Mouse (Mus musculus) regulatory T cell (primary cell): ENCODE results near the gene Fam163a.

Experiments
- in situ Hi-C: fragments of 300-600 bp; cut with MboI, MseI; formaldehyde crosslinking; loops from one replicate; pipeline ENCODE4 v1.15.1; 2025; ENCODE audit warnings: high pct_unique_total_duplicates

Gene Fam163a

GRCm38 (mm10) chr1:156201069-156201468 lies 3.8 kb downstream of the Fam163a start:
- in situ Hi-C loops = no loop called here

- in situ Hi-C loops = no loop called here
Observed at GRCm38 (mm10) chr1:156197588-156197987, 7.2 kb downstream of the Fam163a start.

- in situ Hi-C loops = no loop called here
Observed at GRCm38 (mm10) chr1:156193292-156193691, 11.5 kb downstream of the Fam163a start.

GRCm38 (mm10) chr1:156192853-156193252 lies 12.0 kb downstream of the Fam163a start:
- in situ Hi-C loops = no loop called here

DNA sequence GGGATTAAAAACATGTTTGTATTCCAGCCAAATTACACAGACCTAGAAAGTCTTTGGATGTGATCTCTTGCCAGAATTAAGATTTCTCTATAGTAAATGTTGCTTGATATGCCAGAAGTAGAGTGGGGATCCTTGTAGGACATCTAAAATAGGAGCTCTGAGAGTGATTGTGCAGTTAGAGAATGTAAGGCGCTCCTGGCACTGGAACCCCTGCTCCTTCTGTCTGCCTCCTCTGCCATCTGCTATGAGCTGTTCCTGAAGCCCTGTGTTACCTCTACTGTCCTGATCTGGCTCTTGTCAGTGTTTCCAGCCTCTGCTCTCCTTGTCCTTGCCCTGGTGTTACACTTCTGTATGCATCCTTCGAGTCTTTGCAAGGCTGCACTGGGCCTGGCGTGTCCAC lies 18.2 kb downstream of the Fam163a start:
- in situ Hi-C loops = no loop called here

GRCm38 (mm10) chr1:156184158-156184571 lies 20.7 kb downstream of the Fam163a start:
- in situ Hi-C loops = no loop called here

DNA sequence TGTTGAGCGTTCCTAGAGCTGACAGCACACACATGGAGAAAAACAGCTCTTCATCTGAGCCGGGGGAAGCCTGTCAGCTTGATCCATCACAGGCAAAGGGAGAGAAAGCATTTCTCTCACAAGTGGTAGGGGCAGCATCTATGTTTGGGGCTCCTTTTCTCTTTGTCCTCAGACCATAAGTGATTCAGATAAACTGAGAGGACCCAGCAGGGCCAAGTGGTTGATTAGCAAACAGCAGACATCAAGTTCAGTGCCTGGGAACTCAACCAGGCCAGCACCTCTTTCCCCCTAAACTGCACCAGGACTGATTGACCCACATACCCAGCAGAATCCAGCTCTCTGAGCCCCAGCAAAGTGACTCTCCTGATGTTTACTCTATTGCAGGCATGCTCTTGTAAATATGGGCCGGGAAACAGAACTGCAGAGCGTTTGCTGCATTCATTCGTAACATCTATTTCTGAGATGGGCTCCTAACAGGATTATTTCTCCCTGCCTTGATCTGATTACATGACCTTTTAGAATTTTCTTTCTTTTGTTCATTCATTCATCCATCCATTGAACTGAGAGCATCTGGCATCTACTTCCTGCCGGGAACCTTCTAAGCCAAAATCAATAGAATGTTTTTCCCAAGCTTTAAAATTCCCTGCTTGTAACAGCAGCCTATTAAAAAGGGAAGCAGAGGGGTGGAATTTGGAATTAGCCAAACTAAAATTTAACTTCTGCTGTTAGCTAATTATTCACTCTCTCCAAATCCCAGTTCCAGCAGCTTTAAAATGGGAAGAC lies 21.5 kb downstream of the Fam163a start:
- in situ Hi-C loops = no loop called here

DNA sequence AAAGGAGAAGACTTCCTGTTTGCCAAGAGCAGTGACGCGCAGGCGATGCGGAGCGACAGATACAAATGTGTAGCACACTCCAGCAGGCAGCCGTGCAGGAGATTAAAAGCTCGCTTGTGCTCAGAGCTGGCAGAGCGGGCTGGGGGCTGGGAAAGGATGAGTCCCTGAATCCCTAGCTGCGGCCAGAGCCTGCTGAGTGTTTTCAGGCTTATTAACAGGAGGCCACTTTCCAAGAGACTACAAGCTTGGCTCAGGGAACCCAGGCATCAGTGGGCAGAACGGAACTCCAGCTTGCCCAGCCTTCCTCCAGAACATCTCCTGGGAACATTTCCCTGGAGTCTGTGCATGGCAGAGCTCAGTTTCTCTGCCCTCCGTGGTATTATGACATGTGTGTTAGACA lies 25.0 kb downstream of the Fam163a start:
- in situ Hi-C loops = no loop called here

DNA sequence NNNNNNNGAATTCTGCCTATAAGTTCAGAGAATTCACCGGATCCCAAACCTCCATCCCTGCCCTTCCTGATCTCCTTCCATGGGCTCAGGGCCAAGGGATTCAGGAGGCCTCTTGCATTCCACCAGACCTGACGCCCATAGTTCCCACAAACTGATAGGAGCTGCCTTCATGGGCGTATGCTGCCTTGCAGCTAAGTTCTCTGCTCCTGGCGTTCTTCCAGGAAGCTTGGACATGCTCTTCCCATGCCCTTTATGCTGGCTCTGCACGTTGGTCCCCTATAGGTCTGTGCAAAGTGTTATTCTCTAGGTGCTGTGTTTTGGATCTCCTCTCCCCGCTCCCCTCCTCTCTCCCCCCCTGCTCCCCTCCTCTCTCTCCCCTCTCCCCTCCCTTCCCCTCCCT lies 36.1 kb downstream of the Fam163a start:
- in situ Hi-C loops = no loop called here

DNA sequence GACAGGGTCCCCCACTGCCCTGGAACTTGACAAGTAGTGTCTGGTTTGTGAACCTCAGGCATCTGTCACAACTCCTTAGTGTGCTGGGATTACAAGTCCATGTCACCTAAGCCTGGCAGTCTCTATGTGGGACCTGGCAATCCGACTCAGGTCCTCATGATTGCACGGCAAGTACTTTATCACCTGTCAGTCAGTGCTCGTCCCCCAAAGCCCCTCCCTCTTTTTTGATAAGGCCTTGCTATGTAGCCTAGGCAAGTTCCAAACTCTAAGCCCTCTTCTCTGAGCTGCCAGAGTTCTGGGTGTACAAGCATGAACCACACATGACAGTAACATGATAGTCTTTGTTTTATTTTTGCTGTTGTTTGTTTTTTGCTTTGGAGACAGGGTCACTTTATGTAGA lies 88.1 kb downstream of the Fam163a start:
- in situ Hi-C loops = loop anchor here (5.0 to 10.0 kb wide), 3 partner anchors 201 to 668 kb away; no protein-coding TSS in a partner anchor

GRCm38 (mm10) chr1:156113884-156114499 lies 90.8 kb downstream of the Fam163a start:
- in situ Hi-C loops = loop anchor here (5.0 to 10.0 kb wide), 3 partner anchors 58 to 671 kb away; no protein-coding TSS in a partner anchor

DNA sequence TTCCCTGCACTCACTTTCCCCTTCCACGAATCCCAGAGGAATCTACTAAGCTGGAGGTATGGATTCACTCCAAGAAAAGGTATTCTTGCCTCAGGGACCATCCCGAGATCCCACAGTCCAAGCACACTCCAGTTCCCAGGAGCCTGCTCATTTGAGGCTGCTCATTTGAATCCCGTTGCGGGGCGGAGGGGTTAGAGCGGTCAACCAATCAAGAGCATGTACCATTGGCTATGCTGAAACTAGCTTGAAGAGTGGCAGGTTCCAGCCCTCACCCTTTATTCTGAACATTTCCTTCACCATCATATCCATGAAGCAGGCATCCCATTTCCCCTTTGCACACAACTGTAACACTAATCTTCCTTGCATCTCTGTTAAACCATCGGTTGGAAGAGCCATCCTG lies 92.7 kb downstream of the Fam163a start:
- in situ Hi-C loops = loop anchor here (5.0 to 10.0 kb wide), 3 partner anchors 60 to 673 kb away; no protein-coding TSS in a partner anchor

DNA sequence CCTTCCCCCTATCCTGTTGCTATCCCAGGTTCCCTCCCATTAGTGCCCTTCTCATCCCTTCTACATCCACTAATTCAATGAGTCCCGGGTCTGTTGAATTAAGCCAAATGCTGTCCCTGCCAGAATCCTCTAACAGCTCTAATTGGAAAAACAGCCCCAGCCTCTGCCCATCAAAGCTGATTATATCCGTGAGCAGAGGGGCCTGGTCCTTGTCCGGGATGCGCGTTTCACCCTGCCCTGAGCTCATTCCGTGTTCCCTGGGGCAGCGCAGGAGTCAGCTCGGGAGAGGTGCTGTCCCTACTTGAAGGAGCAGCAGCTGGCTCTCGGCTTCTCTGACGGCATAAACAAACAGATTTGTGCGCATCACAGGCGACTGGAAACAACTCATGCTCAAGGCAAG lies 93.1 kb downstream of the Fam163a start:
- in situ Hi-C loops = loop anchor here (5.0 to 10.0 kb wide), 3 partner anchors 61 to 673 kb away; no protein-coding TSS in a partner anchor

DNA sequence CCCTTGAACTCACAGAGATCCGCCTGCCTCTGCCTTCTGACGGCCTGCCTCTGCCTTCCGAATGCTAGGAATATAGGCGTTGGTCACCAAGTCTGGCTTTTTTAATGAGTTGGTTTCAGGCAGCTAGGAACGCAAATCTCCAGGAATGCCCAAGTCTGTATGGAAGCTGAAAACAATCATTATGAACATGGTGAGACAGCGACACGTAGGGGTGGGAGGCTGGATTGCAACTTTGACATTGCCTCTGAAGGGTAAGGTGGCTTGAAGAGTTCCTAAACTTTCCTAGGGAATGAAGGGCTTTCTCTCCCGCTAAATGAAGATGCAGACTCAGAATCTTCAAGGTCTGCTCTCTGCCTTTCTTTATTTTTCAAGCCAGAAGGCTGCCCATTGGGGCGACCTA lies 93.7 kb downstream of the Fam163a start:
- in situ Hi-C loops = loop anchor here (5.0 to 10.0 kb wide), 3 partner anchors 61 to 674 kb away; no protein-coding TSS in a partner anchor

- in situ Hi-C loops = no loop called here
Observed at GRCm38 (mm10) chr1:156108400-156108799, 96.4 kb downstream of the Fam163a start.

- in situ Hi-C loops = no loop called here
Observed at GRCm38 (mm10) chr1:156107424-156107823, 97.4 kb downstream of the Fam163a start.

DNA sequence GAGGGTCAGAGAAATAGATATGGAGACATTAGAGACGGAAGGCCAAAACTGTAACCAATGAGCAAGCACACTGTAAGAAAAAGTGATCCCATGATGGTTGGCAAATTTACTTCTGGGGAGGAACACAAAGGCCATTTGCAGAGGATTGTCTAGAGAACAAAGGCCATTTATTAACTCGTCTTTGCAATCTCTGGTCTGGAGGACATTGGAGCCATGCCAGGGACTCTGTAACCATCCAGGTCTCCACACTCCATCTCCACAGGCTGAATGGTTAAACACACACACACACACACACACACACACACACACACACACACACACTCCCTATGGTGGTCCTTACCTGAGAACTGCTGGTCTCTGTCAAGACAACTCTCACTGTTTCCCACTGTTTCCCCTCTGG lies 99.4 kb downstream of the Fam163a start:
- in situ Hi-C loops = no loop called here

- in situ Hi-C loops = no loop called here
Observed at GRCm38 (mm10) chr1:156103763-156104162, 101.1 kb downstream of the Fam163a start.

DNA sequence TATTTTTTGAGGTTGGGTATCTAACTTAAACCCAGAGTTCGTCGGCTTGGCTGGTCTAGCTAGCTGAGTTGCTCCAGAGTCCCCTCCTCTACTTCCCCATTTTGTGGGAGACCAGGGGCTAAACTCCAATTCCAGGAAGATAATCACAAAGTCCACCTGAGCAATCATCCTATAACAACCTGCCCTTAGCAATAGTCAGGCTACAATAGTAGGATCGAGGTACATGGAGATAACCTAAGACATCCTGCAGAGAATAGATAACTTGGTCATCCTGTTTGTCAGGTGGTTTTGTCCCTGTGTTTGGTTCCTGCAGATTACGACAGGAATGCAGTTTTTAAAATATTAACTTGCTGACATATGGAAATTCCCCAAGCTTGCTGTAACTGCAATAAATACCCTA lies 113.0 kb downstream of the Fam163a start:
- in situ Hi-C loops = no loop called here

GRCm38 (mm10) chr1:156090042-156090441 lies 114.8 kb downstream of the Fam163a start:
- in situ Hi-C loops = no loop called here

DNA sequence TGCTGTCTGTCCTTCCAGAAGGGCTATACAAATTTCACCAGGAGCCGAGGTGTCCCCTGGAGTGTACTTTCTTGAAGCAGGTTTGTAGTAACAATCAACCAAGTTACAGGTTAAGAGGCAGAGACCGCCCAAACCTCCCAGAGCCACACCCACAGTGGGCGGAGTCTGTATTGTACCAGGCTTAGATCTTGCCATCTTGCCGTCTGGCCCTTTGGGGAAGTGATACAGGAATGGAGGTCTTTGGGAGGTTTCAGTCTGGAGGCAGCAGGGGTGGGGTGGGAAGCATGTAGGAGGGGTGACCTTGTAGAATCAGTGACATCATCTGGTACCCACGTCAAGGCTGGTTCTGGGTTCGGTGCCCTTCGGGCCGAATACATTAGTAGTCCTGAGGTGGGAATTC lies 115.3 kb downstream of the Fam163a start:
- in situ Hi-C loops = loop anchor here (5.0 kb wide), 1 partner anchor 153 kb away; no protein-coding TSS in a partner anchor

DNA sequence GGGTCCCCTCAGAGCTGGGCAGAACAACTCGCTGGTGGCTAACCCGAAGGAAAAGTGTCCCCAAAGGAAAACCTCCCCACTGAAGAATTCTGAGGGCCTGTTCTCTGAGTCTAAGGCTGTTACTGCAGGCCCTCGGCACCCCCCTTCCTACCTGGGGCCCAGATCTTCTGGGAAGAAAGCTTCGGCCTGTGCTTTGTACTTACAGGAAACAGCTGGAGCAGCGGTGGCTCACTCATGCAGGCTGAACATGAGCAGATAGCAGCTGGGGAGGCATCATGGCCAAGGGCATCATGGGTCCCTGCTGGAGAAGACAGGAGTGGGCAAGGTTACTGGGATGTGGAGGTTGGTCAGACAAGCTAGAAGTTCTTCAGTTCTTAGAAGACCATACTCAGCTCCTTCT lies 117.2 kb downstream of the Fam163a start:
- in situ Hi-C loops = loop anchor here (5.0 kb wide), 1 partner anchor 155 kb away; no protein-coding TSS in a partner anchor

GRCm38 (mm10) chr1:156085770-156086169 lies 119.1 kb downstream of the Fam163a start:
- in situ Hi-C loops = loop anchor here (5.0 kb wide), 1 partner anchor 157 kb away; no protein-coding TSS in a partner anchor
